Mouse (Mus musculus) small intestine, adult 2 months (tissue): ENCODE measurements at regions not wholly inside any gene's neighbourhood (a gene's known extent, or its start where the extent isn't known, plus 50 kb on each side); places are given as distances from the start of the nearest gene placed in this dataset.

Source experiments
- CTCF ChIP-seq: fragments of 200-500 bp; IDR thresholded peaks from 2 replicates; pipeline ENCODE4 v1.5.1; 2012; ENCODE audit warnings: low read depth, mild to moderate bottlenecking, control low read depth, inconsistent platforms, low read length, moderate library complexity, mixed read lengths; ENCODE audit not compliant: insufficient replicate concordance, insufficient read length; ENCODE audit errors: extremely low read depth
- POLR2A ChIP-seq: fragments of 200-500 bp; IDR thresholded peaks from 2 replicates; pipeline ENCODE4 v1.6.1; 2012; ENCODE audit warnings: low read depth, mild to moderate bottlenecking, control low read depth, inconsistent platforms, low read length, moderate library complexity

GRCm38 (mm10) chr16:29826927-29827326 is 237.3 kb upstream of the Hes1 start:
- TF ChIP-seq CTCF (no peak), POLR2A (no peak)
